Mouse (Mus musculus): ENCODE results near the gene Ndufaf2.

DNA sequence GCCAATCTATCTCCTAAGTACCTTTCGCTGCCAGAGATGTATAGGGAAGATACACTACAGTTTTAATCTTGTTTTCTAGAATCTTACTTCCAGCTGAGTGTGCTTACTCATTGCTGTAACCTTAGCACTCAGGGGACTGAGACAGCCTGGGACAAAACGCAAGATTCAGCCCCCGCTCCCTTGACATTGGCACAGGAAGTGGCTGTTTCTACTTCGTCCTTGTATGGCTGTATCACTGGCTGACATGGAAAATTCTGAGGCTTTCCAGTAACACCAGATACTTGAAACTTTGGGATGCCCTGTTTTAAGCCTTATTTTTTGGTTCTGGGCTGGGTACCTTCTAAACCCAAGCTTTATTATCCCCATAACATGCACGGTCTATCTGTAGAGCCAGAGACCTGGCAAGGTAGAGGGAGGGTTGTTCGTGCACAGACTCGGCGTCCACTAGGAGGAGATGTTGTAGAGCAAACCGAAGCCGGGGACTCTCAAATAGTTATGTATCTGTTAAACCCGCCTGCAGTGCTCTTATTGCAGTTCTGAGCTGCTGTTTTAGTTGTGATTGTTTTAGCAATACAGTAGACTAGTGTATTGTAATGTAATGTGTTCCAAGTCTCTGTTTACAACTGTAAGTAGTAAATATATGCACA is 32.8 kb upstream of the Ndufaf2 start:
- TF ChIP-seq GATA1 (IDR thresholded peaks at IDR 0.05; ENCODE audit: borderline replicate concordance, low read length) (no peak), FLI1 (IDR thresholded peaks at IDR 0.05; ENCODE audit: low read length) (no peak)
